Mouse (Mus musculus): ENCODE measurements around the gene Selenom.

Gene Selenom

DNA sequence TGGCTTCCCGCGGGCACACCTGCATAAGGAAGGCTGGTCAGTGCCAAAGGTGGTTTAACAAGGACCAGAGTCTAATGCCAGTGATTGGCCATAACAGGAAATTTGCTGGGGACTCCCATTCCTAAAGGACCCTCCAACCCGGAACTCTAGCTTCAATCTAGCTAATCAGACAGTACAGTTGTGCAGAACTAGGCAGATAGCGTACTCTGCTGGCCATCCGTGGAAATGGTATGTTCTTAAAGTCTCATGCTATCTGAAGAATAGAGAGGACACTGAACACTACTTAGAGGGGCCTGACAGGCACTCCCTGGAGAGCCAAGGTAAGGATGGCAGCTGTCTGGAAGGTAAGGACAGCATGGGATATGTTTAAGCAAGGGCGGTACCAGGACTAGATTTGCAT is 17.1 kb downstream of the Selenom start:
- DNase-seq, result no peak

- peak in 1 of 2 experiments; percentile 58 for DNase-seq
These were observed 17.8 kb downstream of the Selenom start for GRCm38 (mm10) chr11:3532101-3532931.

GRCm38 (mm10) chr11:3533406-3533932 is 19.0 kb downstream of the Selenom start:
- DNase-seq, result no peak

GRCm38 (mm10) chr11:3534956-3535355 is 20.5 kb downstream of the Selenom start:
- no peak for DNase-seq

- DNase-seq, result peak; percentile 98 to 99
These were observed 21.0 kb downstream of the Selenom start for GRCm38 (mm10) chr11:3535406-3535986.

DNA sequence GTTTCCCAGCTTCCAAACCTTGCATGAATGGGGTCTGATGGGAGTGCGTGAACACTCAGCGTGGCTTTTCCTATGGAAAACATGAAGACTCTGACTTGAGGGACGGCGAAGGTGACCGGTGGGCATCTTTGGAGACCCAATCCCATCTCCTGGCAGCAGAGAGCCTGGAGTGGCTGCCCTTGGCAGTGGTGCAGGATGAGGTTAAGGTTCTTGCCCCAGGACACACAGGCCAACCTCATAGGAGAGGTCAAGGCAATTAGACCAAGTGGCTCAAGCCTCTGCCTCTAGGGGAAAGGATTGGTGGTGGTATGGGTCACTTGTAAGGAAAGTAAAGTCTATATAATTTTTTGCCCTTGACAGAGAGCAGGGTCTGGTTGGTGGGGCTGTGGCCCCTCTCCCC is 21.6 kb downstream of the Selenom start:
- peak in 1 of 2 experiments; percentile 53 for DNase-seq

- peak; percentile 89 to 97 for DNase-seq
These were observed 22.4 kb downstream of the Selenom start for GRCm38 (mm10) chr11:3536745-3537333.

- no peak for DNase-seq
These were observed 23.2 kb downstream of the Selenom start for GRCm38 (mm10) chr11:3537711-3538110.

DNA sequence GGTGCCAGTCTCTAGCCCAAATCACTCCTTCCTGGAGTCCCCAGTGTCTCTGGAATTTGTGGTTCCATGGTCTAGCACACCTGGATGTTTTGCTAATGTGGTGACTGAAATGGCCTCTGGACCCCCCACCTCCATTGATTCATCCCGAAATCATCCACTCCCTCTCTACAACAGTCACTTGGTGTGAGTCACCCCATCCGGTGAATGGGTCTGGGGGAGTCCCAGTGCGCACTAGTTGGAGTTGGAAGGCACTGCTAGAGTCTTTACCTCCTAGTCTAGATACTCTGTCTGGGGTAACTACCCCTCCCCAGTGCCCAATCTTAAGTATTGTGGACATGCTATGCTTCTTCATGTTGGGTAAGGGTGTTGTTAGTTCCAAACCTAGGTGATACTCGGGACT is 23.9 kb downstream of the Selenom start:
- no peak for DNase-seq

- peak; percentile 95 to 98 for DNase-seq
These were observed 24.8 kb downstream of the Selenom start for GRCm38 (mm10) chr11:3539111-3539825.

DNA sequence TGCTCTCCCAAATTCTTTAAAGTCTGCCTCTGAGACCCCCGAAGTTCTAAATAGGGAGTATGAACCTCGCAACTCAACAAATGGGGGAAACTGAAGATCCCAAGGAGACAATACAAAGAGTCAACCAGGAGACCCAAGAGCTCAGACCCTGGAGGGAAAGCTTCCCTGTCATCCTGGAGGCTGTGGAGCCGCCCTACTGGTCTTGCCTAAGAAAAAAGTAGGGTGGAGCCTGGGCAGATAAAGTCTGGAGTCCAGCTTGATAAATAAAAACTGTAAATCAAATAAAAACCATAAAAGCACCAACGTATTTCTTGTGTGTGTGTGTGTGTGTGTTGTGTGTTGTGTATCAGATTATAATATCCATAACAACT is 25.3 kb downstream of the Selenom start:
- DNase-seq, result no peak

- DNase-seq, result no peak
These were observed 26.1 kb downstream of the Selenom start, which contains the start of gene Smtn for GRCm38 (mm10) chr11:3540451-3541085. Gene Smtn (minus strand): TSS chr11:3540612.

DNA sequence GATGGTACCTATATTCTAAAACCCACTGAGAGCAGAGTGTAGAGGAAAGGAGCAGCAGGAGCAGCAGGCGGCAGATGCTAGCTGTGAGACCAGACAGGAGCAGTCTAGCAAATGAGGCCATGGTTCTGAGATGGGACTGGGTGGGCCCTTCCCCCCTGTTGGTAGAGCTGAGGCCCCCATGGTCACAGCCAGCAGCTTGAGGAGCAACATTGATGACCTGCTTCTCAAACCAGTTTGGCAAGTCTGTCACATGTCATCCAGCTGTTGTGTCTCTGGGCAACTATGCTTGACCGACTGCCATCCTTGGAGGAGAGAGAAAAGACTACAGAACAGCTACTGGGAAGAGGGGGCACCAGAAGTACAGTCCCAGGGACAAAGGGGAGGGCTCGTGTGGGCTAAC is 27.4 kb downstream of the Selenom start:
- no peak for DNase-seq

- no peak for DNase-seq
These were observed 28.5 kb downstream of the Selenom start for GRCm38 (mm10) chr11:3543001-3543400.

DNA sequence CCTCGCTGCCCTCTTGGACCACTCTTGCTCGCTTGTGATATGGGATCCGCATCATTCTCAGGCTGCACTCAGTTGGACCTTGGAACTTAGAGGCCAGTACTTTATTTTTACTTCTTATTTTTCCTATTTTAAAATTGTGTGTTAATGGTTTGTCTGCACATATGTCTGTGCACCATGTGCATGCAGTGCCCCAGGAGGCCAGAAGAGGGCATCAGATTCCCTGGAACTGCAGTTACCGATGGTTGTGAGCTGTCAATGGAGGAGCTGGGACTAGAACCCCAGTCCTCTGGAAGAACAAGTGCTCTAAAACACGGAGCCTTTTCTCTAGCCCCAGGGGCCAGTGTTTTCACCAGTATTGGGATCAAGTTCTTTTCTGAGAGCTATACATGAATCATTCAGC is 29.9 kb downstream of the Selenom start:
- DNase-seq, result no peak

DNA sequence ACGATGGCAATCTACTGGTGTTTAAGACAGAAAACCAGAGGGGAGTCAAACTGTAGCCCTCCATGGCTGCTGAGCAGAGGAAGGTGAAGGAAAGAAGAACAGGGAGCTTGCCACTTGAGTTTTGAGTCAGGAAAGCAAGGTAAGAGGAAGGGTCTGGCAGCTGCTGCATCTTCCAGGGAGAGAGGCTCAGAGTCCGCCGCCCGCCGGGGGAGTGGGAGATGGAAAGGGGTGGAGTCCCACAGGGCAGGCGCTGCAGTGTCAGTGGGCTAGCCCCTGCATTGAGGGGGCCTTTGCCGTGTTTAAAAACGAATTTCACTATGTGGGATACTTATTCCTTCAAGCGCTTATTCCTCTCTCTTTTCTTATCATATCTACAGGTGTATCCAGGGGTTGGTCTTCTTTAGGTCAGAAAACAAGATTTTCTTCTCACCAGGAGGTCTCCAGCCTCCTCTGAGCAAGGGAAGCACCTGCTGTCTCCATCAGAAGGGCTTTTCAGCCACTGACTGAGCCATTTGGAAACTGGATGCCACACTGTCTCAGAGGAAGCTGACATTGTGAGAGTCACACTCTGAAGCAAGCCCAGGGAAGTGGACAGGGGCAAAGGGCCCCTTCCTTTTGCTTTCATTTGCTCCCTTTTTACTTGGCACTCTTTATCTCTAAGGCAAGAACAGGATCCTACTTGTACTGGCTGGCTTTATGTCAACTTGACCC is 31.2 kb downstream of the Selenom start:
- DNase-seq, result no peak

DNA sequence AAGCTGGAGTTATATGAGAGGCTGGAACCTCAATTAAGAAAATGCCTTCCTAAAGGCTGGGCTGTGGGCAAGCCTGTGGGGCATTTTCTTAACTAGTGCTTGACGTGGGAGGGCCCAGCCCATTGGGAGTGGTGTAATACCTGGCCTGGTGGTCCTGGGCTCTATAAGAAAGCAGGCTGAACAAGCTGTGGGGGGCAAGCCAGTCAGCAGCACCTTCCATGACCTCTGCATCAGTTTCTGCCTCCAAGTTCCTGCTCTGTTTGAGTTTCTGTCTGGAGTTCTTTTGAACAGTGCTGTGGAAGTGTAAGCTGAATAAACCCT is 31.7 kb downstream of the Selenom start:
- no peak for DNase-seq

DNA sequence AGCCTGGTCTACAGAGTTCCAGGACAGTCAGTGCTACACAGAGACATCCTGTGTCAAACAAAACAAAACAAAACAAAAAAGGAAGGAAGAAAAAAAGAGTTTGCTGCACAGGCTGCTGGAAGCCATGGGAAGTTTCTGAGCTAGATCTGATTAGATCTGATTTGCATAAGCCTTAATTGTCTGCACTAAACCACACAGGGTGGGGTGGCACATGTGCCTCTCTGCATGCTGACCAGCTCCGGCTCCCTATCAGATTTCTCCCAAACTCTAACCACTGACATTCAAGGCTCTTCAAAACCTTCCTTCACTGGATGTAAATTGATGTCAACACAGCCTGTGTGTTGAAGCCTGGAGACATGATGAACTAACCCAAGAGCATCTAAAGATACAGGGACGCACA is 32.6 kb downstream of the Selenom start:
- DNase-seq, result no peak

DNA sequence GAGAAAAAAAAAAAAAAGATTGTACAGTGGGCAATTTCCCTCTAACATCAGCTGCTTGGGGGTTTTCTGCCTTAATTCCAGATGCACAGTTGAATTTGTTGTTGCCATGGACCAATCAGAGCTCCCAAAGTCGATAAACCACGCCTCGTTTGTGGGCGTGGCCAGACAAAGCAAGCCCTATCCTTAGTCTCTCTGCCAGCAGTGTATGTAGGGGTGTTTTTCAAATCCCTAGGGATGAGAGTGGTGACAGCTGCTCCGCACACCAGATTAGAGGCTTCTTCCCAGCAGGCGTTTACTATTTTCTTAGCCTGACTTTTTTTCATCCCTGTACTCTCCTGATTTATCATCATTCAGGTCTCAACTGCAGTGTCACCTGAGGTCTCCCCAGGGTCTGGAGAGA is 33.5 kb downstream of the Selenom start:
- DNase-seq, result peak in 1 of 2 experiments; percentile 63

DNA sequence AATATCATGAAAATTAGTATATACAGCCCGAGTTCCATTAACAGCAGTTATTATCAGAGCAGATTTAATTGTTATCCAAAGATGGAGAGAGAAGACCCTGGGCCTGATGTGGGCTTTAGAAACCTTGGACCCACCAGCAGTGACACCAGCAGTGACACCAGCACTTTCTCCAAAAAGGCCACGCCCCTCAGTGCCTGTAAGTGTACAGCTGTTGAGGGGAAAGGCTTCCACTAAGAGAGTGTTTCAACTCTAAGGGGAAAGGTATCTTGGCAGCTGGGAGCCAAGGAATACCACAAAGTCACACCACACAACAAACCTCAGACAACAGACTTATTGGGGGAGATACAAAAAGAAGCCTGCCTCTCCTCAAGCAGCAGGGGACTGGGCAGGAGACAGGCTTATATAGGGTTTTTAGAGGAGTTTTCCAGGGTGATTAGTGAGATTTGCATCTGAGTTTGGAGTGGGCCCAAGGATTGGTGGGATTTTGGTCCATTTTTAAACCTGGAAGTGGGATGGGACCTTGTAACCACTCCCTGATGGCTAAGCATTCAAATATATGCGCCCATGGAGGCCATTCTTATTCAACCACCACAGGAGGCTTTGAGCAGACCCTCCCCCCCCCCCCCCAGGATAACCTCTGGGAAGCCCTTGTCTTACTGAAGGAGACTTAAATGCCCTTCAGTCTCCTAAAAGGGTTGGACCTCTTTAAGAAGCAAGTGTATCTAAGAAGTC is 34.2 kb downstream of the Selenom start:
- no peak for DNase-seq

DNA sequence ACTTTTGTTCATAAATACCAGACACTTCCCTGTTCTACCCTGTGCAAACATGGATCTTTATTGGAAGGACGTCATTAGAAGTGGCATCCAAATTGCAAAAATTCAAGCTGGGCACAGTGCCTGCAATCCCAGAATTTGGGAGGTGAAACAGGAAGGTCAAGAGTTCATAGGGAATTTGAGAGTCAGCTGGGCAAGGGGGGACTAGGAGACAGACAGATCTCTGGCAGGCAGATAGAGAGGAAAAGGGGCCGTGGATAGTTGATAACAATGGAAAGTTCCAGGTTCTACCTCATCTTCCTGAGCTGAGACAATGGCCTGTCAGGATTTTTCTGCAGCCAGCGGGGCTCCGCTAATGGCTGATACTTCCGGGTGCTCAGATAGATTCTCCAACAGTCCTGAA is 35.3 kb downstream of the Selenom start:
- DNase-seq, result peak; percentile 69 to 73
